Mouse (Mus musculus) megakaryocyte, adult 5-6 weeks (primary cell): ENCODE measurements at regions not wholly inside any gene's neighbourhood (a gene's known extent, or its start where the extent isn't known, plus 50 kb on each side); places are given as distances from the start of the nearest gene placed in this dataset.
A peak's percentile ranks its signal among the peaks of the same experiment; 100 is the strongest.

Source experiments
- ATAC-seq: 2 replicates; pipeline ENCODE4 v1.8.0; 2016; ENCODE audit warnings: mild to moderate bottlenecking, inconsistent platforms; ENCODE audit not compliant: poor library complexity, severe bottlenecking

DNA sequence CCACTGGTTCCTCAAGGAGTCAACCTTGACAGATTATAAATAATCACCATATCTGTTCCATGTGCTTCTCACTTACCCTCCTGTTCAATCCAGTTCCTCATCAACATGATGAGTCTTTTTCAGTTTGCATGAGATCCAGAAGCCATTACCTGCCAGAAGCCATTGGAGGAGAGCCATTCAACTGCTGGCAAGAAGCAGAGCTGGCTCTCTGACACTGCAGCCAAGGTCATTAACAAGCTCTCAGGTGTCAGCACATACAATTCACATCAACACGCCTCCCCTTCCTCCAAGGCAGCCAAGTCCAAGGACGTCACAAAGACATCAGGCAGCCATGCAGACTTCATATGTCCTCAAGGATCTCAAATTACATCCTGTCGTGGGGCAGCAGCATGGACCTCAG is 648.6 kb upstream of the Slit2 start:
- ATAC-seq: no peak

DNA sequence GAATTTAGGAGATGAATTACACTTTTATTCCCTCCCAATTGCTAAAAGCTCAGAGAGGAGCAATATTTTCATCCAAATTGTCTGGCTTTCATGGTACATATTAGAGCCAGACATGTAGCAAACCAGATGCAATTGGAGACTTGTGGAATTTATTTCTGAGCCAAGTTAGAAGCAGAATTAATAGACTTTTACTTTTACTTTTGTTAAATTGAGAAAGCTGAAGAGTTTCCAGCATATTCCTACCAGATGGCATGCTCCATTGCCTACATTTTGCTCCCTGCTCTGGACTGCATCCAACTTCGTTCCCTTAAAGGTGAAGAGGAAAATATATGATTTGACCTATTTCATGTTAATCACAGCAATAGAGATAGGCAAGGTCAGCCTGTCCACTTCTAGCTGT is 646.4 kb upstream of the Slit2 start:
- ATAC-seq: no peak

DNA sequence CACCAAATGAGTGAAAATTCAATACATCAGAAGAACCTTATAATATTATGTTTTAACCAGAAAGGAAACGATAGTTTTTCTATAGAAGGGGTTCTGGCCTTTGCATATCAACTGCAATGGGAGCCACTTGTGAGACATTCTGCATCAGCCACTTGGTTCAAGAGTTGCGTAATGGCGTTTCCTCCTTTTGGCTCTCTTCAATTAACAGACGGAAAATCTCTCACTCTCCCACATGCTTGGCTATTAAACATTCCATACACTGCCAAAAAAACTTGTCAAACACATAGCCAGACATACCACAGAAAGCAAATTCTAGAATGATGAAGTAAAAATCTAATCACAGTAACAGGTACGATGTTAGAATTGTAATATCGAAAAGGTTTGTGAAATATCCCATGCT is 643.1 kb upstream of the Slit2 start:
- ATAC-seq: no peak

DNA sequence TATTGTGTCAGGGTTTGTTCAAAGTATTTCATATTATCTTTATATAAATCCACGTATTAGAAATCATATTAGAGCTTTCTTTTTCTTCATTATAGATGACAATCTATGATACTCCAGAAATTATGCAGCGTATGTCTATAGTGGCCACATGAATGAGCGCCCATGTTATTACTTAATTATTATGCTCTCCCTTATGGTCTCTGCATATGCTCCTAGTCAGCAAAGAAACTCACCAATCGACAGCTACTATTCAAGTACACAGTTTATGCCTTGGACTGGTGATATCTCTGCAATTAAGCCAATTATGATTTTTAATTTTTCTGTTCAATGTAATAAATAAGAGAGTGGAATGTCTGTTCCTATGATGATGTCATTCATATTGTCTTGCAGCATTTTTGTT is 612.8 kb upstream of the Slit2 start:
- ATAC-seq: no peak

DNA sequence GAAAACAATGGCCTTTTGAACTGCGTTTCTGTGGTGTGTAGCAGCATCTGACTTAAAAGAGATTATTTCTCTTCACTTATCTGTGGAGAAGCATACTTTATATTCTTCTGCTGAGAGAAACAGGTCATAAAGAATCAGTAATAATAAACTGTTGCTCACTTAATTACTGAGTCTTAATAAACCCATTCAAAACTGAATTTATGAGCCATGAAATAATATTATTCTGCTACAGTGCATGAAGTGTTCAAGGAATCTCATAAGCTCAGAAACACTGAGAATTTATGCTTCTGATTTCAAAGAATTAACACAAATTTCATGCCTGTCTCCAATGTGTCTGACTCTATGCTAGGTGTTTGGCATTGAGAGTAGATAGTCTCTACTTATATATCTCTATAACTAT is 597.0 kb upstream of the Slit2 start:
- ATAC-seq: no peak

DNA sequence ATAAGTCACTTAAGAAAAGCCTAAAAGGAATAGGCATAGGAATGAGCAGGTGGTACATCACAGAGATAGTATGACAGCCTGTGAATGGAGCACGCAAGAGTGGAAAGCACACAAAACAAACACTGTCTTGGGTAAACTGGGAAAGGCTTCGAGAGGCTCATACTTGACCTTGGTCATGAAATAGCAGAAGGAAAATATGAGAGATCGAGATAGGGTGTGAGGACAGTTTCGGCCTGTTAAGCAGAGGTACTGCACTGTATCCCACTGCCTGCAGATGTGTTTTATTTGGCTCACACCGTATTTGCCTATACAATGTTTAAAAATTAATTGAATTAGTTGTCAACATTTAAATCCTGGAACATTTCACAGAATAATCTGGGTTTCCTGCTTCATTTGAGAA is 596.2 kb upstream of the Slit2 start:
- ATAC-seq: no peak

DNA sequence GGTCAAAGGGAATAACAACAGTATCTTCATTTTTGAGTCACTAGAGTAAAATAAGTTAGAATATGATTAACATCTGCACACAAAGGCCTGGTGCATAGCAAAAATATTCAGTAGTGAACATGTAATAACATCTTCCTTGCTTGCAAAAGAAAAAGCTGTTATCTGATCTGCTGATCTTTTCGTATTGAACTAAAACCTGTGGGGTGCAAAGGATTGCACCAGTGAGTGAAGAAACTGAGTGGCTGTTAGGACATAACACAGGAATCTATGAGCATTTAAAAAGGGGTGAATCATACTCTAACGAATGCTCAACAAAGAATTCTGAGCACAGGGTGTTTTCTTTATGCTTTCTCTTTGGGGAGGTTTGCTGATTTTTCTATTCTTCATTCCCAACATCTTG is 592.2 kb upstream of the Slit2 start:
- ATAC-seq: no peak

DNA sequence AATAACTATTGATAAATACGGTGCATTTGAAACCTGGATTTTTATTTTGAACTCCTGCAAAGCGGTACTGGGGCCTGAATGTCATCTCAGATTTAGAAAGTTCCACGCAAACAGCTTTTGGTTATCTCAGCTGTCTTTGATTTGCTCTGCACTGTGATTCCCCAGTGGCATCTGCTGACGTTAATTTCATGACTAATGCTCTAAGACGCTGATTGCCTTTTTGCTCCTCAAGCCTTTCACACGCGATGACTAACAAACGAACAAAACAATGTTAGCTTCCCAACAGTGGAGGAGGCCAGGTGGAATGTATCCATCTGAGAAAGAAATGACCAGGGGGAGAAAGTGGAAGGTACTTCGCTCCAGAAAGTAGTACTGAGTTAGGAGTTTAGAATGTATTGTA is 586.1 kb upstream of the Slit2 start:
- no peak for ATAC-seq

DNA sequence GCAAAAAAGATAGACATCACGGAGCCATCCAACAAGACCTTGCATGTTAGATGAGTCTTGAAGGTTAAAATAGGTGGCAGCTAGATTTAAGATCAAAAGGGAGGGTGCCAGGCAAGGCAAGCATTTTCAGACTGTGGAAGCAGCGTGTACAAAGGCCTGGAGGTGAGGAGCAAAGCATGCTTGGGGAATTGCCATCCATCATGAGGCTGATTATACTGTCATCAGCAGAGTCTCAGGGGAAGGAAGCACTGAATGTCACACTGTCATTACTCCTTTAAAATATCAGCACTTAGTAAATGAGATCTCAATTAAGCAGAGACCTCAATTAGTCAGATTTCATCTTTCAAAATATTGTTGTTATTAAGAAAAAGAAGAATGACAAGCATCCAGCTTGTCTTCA is 561.0 kb upstream of the Slit2 start:
- ATAC-seq: no peak

DNA sequence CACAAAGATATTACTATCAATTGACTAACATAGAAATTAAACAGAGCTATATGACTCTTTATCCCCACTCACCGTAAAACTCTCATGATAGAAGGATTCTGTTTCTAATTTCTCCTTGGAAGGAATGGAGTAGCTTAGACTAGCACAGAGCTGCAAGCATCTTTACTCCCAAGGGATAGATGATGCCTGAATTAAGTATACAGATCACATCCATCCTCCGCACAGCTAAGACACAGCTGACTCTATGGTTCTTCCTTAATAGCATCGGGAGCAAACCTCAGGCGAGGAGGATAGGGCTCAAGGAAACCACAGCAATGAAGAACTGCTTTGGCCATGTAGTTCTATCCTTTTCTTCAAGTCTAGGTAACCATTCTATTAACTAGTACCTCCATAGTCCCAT is 556.9 kb upstream of the Slit2 start:
- no peak for ATAC-seq

DNA sequence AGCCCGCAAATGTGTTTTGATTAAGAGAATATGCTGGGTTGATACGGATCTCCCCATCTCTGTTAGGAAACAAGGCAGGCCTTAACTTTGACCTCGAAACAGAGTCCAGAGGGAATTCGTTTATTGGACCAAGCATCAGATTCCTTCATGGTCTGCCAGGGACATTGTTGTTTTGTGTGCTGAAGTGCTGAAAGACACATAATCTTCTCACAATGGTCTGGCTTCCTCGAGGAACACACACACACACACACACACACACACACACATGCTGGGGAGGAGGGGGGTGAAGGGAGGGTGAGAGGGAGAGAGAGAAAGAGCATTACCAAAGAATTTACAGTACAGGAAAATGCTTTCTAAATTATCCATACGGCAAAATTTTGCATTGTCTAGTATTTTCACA is 556.5 kb upstream of the Slit2 start:
- no peak for ATAC-seq

DNA sequence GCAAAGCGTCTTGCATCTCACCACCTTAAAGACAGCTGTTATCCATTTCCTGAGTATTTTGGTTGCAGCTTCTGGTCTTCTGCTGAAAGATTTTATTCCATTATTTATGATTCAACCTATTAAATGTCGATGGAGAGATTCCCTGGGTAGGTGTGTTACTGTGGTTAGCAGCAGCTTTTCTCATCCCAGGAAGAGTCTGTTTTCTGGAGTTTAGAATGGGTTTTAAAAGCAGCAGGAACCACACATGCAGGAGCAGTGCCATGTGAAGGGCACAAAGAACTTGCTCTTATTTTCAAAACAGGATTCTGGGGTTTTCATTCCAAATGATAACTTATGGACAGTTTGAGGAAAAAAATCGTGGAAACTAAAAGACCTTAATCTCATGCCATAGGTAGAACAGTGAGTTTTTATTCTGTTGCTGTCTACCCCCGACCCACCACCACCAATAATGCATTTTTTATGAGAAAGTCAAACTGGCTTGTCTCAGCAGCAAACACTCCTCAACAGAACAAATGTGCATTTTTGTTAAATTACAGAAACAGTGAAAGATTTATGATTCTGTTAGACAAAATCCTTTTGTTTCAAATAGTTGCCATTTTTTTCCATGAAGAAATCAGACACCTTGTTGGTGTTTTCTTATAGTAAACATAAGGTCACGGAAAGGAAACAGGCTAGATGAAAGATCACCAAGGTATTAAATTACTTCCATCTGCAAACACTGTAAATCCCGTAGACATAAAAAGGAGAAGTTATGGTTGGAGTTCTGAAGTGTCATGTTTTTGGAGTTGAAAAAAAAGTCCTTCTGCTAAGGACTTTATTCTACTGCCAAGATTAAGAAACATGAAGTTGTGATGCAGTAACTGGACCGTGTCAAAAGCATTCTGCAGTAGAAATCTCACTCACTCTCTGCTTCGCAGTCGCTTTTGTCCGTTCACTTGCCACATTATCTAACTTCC is 553.4 kb upstream of the Slit2 start:
- no peak for ATAC-seq

DNA sequence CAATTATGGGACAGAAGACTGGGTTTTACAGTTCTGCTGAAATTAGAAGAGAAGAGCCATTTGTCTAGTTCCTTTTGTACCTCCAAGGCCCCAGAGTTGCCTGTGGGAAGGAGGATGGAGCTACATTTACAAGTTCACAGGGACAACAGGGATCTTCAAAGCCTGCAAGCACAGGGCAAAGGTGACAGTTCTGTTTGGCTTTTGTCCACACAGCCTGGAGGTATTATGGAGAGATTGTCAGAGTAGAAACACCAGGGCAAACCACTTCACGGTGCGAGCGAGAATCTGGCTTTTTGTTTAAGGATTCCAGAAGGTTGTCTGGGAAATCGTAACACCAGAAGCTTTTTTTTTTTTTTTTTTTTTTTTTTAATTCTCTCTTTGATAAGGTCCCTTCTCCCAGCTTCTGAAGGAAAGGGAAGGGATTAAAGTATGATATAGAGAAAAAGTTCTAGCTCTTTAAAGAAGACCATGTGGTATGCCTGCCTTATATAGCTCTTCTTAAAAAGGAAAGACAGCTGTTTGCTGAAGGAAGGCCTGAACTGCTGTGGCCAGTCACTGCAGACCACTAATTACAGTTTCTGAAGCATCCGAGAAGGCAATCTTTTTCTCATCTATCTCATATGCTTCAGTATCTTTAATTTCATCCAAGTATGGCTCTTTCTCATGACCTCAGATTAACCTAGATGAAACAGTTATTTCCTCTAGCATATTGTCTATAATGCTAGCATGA is 551.2 kb upstream of the Slit2 start:
- ATAC-seq: no peak

DNA sequence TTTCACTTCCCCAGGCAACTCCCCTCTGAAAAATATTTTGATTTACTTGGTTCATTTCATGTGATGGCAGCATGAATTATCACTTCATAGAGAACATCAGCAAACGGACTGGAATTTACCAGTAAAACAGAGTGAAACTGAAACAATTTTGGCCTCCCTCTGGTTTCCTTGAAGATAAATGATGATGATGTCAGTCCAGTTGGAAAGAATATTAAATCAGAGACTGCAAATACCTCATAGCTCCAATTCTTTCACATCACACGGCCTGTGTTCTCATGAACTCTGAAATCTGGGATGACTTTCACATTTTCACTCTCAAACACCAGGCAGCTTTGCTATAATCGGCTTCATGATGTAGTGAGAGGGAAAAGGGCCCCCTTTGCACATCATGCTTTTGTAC is 546.5 kb upstream of the Slit2 start:
- no peak for ATAC-seq

DNA sequence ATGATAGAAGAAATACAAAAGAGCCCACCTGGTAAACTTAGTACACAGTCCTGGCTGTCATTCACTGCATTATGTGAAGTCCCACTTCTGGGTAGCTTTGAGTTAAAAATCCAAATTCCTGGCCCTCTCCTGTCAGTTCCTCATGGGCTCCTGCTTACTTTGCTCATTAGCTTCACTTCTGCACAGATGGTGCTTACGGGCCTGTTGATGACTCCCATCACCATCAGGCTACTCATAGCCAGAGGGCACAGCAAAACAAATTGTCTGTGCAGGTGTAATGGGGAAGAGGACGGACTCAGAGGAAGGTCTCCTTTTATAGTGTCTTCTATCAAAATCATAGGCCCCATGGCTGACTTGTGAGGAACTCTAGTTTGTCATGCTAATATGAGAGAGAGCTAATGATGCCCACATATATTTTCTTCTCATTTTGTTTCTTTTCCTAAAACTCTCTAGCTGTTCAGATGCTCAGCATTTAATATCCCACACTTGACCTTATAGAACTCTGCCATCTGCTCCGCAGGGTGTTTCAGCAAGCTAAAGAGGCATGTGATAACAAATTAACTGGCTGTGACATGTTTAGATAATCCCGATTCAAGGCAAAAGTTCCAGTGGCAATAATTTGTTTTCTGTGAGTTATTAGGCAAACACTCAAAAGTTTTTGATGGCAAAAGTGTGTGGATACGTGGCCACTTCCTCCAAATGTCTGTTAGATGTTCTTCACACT is 536.5 kb upstream of the Slit2 start:
- ATAC-seq: no peak

DNA sequence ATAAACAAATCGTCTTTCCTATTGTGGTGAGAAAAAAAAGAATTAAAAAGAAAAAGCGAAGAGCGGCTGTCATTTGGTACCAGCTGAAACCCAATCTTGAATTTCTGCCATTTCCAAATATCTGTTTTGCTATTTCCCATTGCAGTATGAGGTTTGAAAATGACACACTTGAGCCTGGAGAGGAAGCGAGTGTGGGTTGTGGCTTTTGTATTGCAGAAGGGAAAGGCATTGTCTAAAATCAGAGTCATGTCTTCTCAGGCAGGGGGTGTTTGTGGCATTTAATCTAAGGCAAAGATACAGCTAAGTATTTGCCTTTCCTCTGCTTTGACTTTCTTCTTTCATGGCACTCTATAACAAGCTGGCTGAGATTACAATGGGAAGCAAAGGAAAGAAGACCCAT is 518.1 kb upstream of the Slit2 start:
- ATAC-seq: peak; percentile 62

DNA sequence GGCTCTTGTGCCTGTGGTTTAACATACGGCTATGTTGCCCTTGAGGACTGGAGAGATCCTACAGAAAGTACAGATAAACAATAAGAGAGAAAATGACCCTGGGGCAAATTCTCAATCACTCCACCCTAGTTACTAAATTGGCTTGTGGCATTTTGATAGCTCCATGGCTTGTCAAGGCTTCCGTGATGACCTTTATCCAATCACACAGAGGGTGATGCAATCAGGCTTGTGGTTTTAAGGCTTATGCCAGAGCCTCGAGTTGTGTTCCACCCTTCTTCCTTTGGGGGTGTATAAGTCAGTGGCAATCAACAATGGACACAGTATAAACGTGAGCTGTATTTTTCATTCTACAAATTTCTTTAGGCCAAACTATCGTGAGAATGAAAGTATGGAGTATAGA is 513.5 kb upstream of the Slit2 start:
- peak; percentile 51; the same call in 1 of the 2 replicates for ATAC-seq

DNA sequence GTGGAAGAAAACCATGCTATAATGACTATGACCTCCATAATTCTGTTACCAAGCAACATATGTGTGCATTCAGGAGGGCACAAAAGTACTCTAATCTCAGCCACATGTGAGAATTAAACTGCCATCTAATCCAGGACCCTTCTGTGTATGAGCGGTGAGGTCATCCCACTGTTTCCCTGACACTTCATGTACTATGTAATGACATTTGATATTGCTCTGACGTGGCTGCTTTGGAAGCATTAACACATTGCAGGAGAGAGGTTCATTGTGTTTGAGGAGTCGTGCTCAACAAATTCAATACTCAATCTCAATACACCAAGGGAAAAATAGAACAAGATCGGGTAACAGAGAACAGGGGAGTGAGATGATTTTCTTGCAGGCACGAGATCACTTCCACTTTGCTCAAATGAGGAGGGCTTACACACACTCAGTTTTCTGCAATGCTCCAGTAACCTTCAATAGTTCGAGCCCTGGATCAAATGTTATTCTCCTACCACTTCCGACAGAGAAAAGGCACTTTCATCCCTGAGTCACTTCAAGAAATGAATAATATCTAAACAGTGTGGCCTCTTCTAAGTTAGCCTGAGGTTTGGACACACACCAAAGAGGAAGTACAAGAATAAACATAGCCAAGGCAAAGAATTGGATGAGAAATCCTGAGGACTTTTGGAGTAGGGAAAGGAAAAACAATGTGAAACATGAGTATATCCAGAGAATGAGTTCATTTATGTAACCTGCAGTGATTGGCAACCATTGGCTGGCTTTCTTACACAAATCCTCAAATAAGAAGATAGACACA is 510.7 kb upstream of the Slit2 start:
- no peak for ATAC-seq

DNA sequence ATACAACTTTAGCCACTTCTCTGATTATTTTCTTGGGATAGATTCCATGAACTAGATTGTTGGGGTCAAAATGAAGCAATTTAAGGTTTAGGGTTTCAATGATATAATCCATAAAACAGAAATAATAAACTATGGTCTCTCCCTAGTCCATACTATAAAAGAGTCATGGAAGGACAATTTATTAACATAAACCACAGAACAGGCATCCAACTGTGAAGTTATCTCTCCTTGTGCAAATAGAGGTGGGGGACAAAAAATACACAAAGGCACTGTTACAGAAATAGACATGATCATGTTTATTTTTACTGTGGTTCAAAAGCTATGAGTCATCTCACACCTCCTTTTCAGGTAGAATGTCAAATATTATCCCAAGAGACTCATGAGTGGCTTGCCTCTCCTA is 503.0 kb upstream of the Slit2 start:
- no peak for ATAC-seq

DNA sequence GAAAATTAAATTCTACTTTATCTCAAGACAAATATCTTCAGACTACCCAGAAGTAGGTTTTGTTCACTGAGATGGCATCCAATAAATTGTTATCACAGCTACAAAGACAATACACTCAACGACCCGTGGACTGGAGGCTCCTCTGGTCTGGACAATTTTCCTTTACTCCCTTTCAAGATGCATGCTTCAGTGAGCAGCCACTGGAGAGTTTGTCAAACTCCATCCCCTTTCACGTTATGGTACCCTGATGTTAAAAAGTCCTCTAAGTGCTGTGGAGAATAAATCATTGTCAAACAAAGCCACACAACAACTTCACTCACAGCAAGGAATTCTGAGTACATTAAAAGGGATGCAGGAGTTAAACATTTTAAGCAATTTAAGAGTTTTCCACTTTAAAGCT is 486.7 kb upstream of the Slit2 start:
- ATAC-seq: no peak
